Mouse (Mus musculus) E14TG2a.4 (cell line): Measurements from ENCODE around the gene Ldlrap1.

Experiments used
- CTCF ChIP-seq: conservative IDR thresholded peaks from 2 replicates; pipeline ENCODE4 v1.5.1; 2014; ENCODE audit warnings: low read length
- NANOG ChIP-seq: IDR thresholded peaks from 2 replicates; pipeline ENCODE4 v1.6.1; 2014; ENCODE audit warnings: borderline replicate concordance, low read length, mixed read lengths

- TF ChIP-seq CTCF: no peak
- TF ChIP-seq NANOG: no peak
These were observed 7.6 kb upstream of the Ldlrap1 start for GRCm38 (mm10) chr4:134775234-134775944.
